Mouse (Mus musculus) lung, postnatal 10 days (tissue): ENCODE measurements around the gene Pgam1.
"Not testable (repeated sequence)": the region's sequence is repeated elsewhere in the genome, so short reads cannot be mapped to it uniquely, and the experiment has no call there.

Experiments used
- DNase-seq: peaks from one replicate; pipeline ENCODE4 v3.0.0; 2021

Pgam1 gene

DNA sequence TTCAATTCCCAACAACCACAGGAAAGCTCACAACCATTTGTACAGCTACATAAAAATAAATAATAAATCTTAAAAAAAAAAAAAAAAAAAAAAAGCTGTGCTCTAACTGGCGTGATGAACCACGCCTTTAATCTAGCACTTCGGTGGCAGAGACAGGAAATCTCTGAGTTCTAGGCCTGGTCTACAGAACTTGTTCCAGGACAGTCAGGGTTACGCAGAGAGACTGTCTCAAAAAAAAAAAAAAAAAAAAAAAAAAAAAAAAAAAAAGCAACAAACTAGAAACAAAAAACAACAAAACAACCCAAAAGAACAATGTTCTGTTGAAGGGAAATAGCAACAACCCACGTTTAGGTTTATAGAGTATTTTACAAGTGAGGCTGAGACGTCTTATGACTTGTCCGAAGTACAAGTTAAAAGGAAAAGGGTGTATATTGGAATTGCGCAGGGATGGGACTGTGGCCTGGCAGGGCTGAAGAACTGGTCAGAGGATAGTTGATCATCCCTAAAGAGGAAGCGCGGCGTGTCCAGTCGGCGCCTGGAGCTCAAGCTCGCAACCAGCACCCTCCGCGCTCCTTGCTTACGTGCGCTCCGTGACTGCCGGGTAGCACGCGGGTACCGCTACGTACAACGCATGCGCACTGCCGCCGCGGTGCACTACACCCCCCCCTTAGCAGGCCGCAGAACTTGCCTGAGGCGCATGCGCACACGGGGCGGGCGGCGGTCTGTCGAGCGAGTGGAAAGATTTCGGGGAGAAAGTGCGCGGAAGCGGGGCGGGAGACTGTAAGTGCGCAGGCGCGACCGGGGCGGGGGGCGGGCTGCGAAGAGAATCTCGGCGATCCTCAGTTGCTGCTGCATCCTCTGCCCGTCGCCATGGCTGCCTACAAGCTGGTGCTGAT is at the start of gene Pgam1:
TSS of gene Pgam1 (plus strand) at position 746 of the 896 bp plus-strand sequence.
- DNase-seq = peak; percentile 97

- DNase-seq = no peak
Measured at GRCm38 (mm10) chr19:41866707-41867106, 45.0 kb upstream of the Pgam1 start.

- no peak for DNase-seq
Measured at GRCm38 (mm10) chr19:41869296-41869695, 42.4 kb upstream of the Pgam1 start.

GRCm38 (mm10) chr19:41869946-41870345 is 41.8 kb upstream of the Pgam1 start:
- DNase-seq = not testable (repeated sequence)

GRCm38 (mm10) chr19:41872285-41872684 is 39.4 kb upstream of the Pgam1 start:
- no peak for DNase-seq

DNA sequence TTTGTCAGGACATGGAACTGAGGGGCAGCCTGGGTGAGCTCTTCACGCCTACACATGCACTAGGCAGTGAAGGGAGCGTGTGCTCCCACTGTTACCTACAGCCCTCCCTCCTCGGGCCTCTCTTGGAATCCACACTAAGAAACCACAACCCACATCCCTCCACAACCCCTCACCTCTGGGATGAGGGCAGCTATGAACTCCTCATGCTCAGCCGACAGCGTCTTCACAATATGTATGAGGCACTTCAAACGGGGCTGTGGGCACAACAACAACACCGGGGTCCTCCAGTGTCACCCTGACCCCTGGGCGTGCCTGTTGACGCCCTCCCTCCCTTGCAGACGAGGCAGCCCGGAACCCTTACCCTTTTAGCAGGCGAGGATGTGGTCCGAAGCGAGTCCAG is 37.4 kb upstream of the Pgam1 start:
- no peak for DNase-seq

DNA sequence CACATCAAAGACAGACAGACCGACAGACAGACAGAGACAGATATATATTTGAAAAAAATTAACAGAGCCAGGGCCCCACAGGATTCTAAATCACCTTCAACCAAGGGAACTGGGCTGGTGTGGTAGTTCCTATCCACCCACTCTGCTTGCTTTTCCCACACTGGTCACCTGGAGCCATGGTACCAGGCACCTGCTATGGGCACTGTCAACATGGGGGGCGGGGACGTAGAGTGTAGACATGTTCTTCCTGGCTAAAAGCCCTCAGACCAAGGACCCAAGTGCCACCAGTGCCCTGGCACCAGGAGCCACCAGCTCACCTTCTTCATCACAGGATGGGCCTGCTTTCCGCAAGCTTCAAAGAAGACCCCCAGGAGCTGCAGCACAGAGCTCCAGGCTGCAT is 29.9 kb upstream of the Pgam1 start:
- DNase-seq = no peak

- no peak for DNase-seq
Measured at GRCm38 (mm10) chr19:41883882-41884281, 27.8 kb upstream of the Pgam1 start.

DNA sequence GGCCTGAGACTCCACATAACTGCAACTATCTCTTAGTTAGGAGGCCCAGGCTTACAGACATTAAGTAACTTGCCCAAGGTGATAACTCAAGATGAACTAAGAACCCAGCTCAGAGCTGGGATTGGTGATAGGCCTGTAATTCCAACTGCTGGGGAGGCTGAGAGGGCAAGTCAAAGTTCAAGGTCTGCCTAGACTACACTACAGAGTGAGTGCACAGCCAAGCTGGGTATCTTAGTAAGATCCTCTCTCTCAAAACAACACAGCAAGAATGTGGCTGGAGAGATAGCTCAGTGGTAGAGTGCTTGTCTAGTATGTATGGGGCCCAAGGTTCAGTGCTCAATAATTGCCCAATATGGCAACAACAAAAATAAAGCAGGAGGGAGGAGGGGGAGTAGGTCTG is 23.5 kb upstream of the Pgam1 start:
- DNase-seq = no peak

DNA sequence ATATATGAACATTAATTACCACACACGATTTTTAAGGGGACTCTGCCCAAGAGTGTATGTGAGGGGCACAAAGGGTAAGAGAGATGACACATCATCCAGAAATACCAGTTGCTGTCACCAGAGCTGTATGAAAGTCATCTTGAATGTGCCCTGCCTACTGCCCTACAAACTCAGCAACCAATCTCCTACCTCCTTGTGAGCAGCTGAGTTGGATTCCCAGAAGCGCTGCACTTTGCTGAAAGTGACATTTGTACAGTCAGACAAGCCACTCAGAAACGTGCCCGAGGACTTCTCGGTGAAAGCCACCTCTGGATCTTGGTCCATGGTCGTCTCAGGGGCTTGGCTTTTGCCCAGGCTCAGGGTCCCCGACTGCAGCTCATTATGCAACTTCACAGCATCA is 16.8 kb upstream of the Pgam1 start:
- no peak for DNase-seq

DNA sequence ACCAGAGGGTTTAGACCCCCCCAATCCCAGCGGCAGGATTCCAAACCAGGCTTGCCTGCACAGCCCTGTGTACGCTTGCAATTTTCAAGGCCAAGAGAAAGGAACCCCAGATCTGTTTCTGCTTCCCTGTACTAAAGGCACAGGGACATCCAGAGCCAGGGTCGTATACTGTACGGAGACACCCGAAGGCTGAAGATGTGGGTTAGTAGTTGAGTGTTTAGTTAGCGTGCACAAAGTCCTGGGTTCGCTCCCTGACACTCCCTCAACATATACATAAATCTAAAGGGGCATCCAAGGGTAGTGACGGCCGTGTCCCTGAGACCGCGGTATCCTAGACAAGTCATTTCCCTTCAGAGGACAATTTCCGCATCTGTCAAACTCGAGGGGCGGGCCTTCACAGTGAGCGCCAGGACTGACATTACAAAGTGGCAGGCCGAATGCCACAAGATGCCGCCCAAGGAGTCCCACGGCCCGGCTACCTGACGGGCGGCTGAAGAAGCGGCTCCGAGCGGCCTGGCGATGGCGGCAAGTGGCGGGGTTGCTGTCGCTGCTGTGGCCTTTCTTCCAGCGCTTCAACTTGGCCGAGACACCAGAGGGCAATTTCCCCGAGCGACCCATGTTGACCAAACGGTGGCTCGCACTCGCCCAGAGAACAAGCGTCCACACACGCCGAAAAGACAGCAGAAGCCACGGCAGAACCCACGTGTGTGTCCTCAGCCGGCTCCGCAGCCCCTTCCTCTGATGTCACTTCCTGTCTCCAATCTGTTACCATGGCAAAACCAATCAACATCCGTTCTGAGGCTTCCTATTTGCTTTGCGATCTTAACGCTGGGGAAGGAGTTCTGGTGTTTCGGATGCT is 16.0 kb upstream of the Pgam1 start, which contains the start of gene Rrp12:
TSS of gene Rrp12 (minus strand) at position 714 of the 859 bp plus-strand sequence.
- DNase-seq = peak; percentile 92

GRCm38 (mm10) chr19:41896319-41896711 is 15.4 kb upstream of the Pgam1 start:
- DNase-seq = no peak

DNA sequence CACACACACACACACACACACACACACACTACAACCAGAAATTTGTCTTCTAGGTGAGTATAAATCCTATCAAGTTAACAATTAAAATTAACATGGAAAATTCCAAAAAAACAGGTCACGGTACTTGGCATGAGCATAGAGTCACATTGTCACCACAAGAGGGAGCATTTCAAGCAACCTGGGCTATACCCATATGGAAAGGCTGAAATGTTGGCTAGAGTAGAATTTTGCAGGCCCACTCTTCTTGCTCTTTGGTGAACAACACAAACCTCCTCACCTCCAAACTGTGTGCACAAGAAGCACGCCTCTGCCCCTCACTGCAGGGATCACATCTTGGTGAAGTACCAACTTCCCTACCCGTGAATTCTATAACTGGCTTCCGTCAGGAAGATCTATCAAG is 12.9 kb upstream of the Pgam1 start:
- DNase-seq = peak; percentile 57

DNA sequence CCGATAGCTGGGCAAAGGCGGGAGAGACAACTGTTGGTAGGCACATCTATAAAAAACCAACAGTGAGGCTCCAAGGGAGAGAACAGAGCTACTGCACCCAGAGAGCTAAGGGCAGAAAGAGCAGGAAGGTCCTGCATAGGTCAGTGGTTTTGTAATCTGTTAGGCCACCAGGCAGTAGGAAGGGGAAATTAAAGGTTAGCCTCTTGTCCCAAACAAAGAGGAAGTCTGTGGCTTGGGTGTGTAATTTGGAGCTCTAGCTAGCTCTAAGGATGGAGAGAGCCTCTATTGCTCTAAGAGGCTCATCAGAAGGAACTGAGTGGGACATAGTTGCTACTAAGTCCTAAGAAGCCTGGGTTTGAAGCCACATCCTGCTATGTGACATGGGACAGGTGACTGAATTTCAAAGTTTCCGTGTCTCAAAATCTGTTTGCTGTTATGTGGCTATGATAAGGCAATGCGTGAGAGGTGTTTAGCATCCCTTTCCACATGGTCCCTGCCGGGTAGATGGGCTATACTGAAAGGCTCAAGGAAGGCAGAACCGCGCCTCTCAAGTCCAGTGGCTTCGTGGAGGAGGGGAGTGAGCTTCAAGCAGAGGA is 11.1 kb upstream of the Pgam1 start:
- no peak for DNase-seq

GRCm38 (mm10) chr19:41901696-41902095 is 10.0 kb upstream of the Pgam1 start:
- DNase-seq = no peak

DNA sequence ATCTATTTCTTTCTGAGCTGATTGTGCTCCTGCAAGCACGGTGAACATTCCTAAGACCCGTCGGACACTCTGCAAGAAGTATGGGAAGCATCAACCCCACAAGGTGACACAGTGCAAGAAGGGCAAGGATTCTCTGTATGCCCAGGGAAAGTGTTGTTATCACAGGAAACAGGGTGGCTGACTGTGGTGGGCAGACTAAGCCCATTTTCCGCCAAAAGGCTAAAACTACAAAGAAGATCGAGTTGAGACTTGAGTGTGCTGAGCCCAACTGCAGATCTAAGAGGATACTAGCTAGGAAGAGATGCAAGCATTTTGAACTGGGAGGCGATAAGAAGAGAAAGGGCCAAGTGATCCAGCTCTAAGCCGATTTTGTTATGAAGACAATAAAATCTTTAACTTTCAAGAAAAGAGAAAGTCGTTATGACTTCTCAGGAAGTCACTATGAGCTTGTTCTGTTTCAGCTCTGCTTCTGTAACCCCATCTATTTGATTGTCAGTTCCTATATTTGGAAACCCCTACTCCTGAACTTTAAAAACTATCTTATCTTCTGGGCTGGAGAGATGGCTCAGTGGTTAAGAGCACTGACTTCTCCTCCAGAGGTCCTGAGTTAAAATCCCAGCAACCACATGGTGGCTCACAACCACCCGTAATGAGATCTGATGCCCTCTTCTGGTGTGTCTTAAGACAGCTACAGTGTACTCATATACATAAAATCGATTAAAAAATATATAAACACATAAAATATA is 8.7 kb upstream of the Pgam1 start:
- DNase-seq = no peak

DNA sequence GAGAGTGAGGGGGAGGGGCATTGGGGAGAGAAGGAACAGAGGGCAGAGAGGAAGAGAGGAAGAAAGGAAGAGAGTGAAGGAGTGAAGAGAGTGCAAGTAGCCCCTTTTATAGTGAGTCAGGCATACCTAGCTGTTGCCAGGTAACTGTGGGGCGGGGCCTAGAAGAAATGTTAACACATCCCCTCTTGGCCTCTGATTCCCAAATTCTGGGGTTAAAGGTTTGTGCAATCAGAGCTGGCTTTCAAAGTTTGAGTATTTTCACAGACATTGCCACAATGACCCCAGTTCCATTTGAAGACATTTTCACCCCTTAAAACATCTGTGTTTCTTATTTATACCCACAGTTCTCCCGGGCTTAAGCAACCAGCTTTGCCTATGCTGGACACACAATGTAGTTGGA is 6.5 kb upstream of the Pgam1 start:
- DNase-seq = no peak

DNA sequence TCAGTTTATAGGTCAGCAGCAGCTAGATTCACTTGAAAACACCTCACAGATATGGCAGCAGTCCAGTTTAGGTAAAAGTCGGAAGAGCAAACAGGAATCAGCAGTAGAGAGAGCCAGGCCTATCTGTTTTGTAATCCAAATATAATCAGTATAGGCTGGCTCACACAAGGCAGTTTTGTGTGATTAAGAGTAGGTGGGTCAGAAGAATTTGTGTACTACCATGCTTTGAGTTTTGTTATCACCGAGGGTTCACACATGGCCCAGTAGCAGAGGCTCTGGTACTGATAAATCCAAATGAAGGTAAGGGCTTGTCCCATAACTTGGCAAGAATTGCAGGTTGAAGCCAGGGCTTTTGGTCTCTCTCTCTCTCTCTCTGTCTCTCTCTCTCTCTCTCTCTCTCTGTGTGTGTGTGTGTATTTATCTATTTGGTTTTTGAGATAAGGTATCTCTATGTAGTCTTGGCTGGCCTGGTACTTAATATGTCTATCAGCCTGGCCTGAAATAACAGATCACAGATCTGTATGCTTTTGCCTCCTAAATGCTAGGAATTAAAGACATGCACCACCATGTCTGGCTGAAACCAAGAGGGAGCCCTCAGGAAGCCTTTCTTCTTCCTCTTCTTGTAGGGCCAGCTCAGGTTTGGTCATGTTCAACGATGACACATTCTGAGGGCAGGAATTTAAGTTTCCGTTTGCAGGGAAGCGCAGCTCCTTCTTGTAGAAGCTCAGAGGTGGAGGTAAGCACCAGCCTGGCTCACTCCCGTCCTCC is 5.2 kb upstream of the Pgam1 start:
- no peak for DNase-seq

DNA sequence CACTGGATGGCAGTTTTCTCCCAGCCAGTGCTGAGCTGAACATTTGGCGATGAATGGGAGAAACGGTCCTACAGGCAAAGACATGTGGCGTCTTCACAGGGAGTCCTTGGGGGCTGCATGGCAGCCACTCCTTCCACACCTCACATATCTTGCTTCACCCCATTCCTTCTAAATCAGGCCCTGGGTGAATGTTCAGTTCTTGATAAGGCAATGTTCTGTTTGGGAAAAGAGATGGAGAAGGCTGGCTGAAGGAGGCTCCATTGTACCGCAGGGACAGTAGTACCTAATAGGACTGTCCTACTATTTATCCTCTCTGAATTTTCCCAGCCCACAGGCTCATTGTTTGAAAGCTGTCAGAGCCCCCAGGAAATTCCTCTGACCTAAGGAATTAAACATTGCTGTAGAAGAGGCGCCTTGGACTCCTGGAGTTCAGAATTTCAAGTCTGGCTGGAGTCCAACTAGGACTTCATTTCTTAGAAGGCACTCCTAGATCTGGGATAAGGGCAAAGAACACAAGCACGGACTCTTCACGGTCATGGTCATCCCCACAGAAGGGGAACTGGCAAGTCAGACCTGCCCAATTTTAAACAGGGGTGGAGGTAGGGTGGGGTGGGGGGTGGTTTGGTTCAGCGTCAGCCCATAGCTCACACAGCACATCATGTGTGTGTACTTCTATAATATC is 4.5 kb upstream of the Pgam1 start:
- DNase-seq = no peak

DNA sequence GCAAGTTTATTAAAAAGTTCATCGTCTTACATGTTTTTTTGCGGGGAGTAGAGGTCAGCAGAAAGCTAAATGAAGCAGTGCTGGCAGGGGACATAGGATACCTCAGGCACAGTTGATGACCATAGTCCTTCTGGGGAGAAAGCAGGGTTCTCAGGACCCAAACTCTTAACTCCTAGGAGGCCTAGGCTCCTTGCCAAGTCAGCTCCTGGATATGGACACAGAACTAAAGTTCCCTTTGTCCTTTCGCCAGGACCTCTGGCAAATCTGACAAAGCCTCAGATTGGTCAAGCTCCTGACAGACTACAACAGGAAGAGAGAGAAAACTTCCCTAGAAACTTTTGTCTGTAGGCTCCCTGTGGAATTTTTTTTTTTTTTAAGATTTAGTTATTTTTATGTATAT is 3.0 kb upstream of the Pgam1 start:
- no peak for DNase-seq

- DNase-seq = no peak
Measured at GRCm38 (mm10) chr19:41910396-41910795, 1.3 kb upstream of the Pgam1 start.
